Mouse (Mus musculus) kidney, adult 2 months (tissue): ENCODE results near the gene Utp11.

Experiments
- CTCF ChIP-seq: fragments of 200-500 bp; conservative IDR thresholded peaks from 2 replicates; pipeline ENCODE4 v1.5.1; 2011; ENCODE audit warnings: low read depth, mild to moderate bottlenecking, control low read depth, low read length, moderate library complexity, mixed read lengths; ENCODE audit not compliant: insufficient read depth, insufficient read length
- POLR2A ChIP-seq: fragments of 200-500 bp; IDR thresholded peaks from one replicate; pipeline ENCODE4 v1.6.1; 2011; ENCODE audit warnings: low read depth, low read length, control low read depth

DNA sequence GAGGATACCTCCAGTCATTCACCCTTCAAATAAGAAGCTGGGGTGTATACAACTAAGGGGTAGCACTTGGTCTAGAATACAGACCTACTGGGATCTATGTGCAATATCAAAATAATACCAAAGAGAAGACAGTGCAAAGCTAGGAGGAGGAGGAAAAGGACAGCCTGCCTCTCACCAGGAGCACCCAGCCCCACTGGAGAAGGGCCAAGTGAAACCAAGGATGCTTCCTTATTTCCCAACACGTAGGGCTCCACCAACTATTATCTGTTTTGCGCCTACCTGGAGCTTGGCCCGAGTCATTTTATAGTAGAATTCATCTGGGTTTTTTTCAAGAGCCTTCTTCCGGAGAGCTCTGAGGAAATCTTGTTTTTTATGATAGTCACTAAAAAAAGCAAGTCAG lies 9.9 kb downstream of the Utp11 start:
- TF ChIP-seq CTCF (no peak), POLR2A (no peak)
